Mouse (Mus musculus): Measurements from ENCODE around the gene Tcea2. TPM values are rescaled to one million over a fixed set of nuclear protein-coding genes. Genes with fewer than 3 reads are reported as not detected.

Gene Tcea2
- polyA plus RNA-seq, 1 experiment from 2014 or later: 25.6 TPM

DNA sequence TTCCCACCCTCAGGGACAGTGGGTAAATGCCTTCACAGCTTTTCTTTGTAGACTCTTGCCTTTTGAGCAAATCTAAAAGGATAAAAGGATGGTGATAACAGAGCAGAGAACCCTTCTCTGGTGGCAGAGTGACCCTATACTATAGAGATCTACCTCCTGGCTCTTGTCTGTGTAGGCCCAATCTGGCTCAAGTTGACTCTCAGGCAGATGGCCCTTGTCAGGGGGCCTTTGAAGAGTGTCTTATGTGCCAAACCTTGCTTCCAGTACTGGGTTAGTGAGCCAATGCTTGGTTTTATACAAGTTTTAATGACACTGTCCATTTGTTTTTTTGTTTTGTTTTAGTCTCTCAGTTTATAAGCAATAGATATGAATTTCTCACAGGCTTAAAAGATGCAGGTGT is 41.1 kb downstream of the Tcea2 start:
- ATAC-seq (replicated peaks; ENCODE audit: low FRiP score): no peak
- Histone ChIP-seq H3K4me1 (no peaks in the 10 kb centered on the region), H3K9me3 (replicated peaks) (no peaks in the 10 kb centered on the region), H3K36me3 (no peaks in the 10 kb centered on the region), H3K4me2 (no peak overlapping the region), H3K9ac (no peak overlapping the region), H3K27me3 (no peaks in the 10 kb centered on the region), H3K27ac (no peak overlapping the region), H3K4me3 (replicated peaks) (no peak overlapping the region)

DNA sequence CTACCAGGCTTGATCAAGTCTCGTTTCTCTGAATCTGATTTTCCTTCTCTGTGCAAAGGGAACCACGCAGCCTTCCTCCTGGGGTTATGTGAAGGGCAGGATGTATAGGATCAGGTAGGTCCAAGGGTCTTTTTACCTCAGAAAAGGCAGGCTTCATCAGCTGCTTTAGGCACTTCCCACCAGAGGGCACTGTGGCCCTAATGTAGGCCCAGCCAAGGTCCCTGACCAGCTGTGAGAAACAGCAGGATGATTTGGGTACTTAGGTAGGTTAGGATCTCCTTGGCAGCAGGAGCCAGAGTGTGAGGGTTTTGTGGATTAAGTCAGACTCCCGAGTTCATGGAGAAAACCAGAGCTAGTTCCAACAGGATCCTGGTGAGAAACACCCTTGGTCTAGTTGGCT is 42.1 kb downstream of the Tcea2 start:
- no peak overlapping the region for H3K4me2 ChIP-seq
- no peaks in the 10 kb centered on the region for H3K4me1 ChIP-seq
- H3K36me3 ChIP-seq: no peaks in the 10 kb centered on the region
- H3K9ac ChIP-seq: no peak overlapping the region
- H3K27me3 ChIP-seq: no peaks in the 10 kb centered on the region
- H3K9me3 ChIP-seq (replicated peaks): no peaks in the 10 kb centered on the region
- 0 out of 2 replicates have a peak, but pooled peaks have one; percentile 25 for ATAC-seq (replicated peaks; ENCODE audit: low FRiP score)
- no peak overlapping the region for H3K4me3 ChIP-seq (replicated peaks)
- 15% methylated on average over 3 of the region's 3 CpGs for WGBS
- H3K27ac ChIP-seq: no peak overlapping the region

DNA sequence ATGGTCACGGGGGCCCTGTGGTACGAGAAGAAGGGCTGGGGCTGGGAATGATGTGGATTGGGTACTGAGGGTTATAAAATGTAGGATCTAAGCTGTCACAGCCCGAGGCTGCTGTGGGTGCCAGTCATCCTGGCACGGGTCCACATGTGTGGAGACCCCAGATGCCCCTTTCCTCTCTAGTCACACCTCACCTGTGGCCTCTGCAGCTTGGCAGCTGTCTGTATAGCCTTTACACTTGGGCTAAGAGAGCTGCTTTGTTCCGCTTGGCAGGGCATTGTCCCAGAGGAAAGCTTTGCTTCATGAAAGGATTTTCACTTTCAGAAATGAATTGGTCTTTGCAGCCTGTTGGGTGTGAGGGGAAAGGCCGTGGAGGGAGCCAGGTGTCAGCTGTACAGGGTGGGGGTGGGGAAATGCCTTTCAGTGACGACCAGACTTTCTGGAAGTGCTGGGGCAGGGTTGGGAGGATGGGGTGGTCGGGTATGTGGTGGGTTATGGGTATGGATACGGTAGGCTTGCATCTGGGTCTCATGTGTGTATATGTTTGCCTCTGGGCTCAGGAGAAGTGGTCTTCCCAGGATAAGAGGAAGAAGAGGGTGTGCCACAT is 47.7 kb downstream of the Tcea2 start:
- no peak overlapping the region for H3K9ac ChIP-seq
- H3K4me2 ChIP-seq: no peak overlapping the region
- no peak overlapping the region for H3K27ac ChIP-seq
- no peak overlapping the region for H3K4me3 ChIP-seq (replicated peaks)
- H3K4me1 ChIP-seq: no peaks in the 10 kb centered on the region
- H3K27me3 ChIP-seq: no peaks in the 10 kb centered on the region
- ATAC-seq (replicated peaks; ENCODE audit: low FRiP score): no peak
- H3K36me3 ChIP-seq: no peaks in the 10 kb centered on the region
- H3K9me3 ChIP-seq (replicated peaks): no peaks in the 10 kb centered on the region
- 52% methylated on average over 9 of the region's 9 CpGs for WGBS

DNA sequence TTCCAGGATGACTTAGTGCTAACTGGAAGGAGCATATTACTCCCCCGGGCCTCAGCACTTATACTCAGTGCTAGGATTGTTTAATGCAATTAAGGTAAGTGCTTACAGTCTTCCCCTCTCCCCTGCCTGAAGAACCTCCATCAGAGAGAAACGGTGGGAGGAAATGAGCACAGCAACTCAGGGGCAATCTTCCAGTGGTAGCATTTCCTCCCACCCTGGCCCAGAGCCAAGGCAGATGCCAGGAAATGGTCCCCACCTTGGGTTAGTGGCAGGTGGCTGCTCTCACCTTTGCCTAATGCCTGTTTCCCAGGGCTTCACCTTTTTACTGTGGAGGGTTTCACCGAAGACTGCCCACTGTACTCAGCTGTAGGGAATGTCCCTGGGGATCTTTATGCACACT is 49.9 kb downstream of the Tcea2 start:
- Histone ChIP-seq H3K27me3 (no peaks in the 10 kb centered on the region), H3K9ac (no peak overlapping the region), H3K9me3 (replicated peaks) (no peaks in the 10 kb centered on the region), H3K4me3 (replicated peaks) (no peak overlapping the region), H3K4me1 (no peaks in the 10 kb centered on the region), H3K4me2 (no peak overlapping the region), H3K27ac (no peak overlapping the region), H3K36me3 (no peaks in the 10 kb centered on the region)
- 54% methylated on average over 3 of the region's 3 CpGs for WGBS
- no peak for ATAC-seq (replicated peaks; ENCODE audit: low FRiP score)

Other genes starting within 250 kb of the Tcea2 start
- 25.5 and 28.0 TPM in 2 replicates for gene Zbtb46, start 220.9 kb upstream of the Tcea2 start, polyA plus RNA-seq (2015; fragmentation: Nextera tagmentation; extraction: Ambion mirVana)
- 0.30 TPM in 1 of 2 replicates, not detected in the other for gene Abhd16b, start 187.1 kb upstream of the Tcea2 start, polyA plus RNA-seq (2015; fragmentation: Nextera tagmentation; extraction: Ambion mirVana)
- gene Tpd52l2, start 183.2 kb upstream of the Tcea2 start, polyA plus RNA-seq (2015; fragmentation: Nextera tagmentation; extraction: Ambion mirVana): 162 and 169 TPM in 2 replicates
- 84.4 and 88.6 TPM in 2 replicates for gene Dnajc5, start 159.8 kb upstream of the Tcea2 start, polyA plus RNA-seq (2015; fragmentation: Nextera tagmentation; extraction: Ambion mirVana)
- gene Uckl1, start 95.4 kb upstream of the Tcea2 start, polyA plus RNA-seq (2015; fragmentation: Nextera tagmentation; extraction: Ambion mirVana): 50.7 and 59.0 TPM in 2 replicates
- gene Prpf6, start 88.4 kb upstream of the Tcea2 start, polyA plus RNA-seq (2015; fragmentation: Nextera tagmentation; extraction: Ambion mirVana): 67.4 and 69.5 TPM in 2 replicates
- 43.1 and 51.6 TPM in 2 replicates for gene Zfp512b, start 87.5 kb upstream of the Tcea2 start, polyA plus RNA-seq (2015; fragmentation: Nextera tagmentation; extraction: Ambion mirVana)
- gene Samd10, start 81.1 kb upstream of the Tcea2 start, polyA plus RNA-seq (2015; fragmentation: Nextera tagmentation; extraction: Ambion mirVana): 24.6 and 26.3 TPM in 2 replicates
- 0.21 TPM in 1 of 2 replicates, not detected in the other for gene Gm29797, start 23.3 kb upstream of the Tcea2 start, polyA plus RNA-seq (2015; fragmentation: Nextera tagmentation; extraction: Ambion mirVana)
- 48.1 and 49.9 TPM in 2 replicates for gene Sox18, start 8.7 kb upstream of the Tcea2 start, polyA plus RNA-seq (2015; fragmentation: Nextera tagmentation; extraction: Ambion mirVana)
- gene Rgs19, start 13.7 kb downstream of the Tcea2 start, polyA plus RNA-seq (2015; fragmentation: Nextera tagmentation; extraction: Ambion mirVana): 56.6 and 61.7 TPM in 2 replicates
- gene Lkaaear1, start 18.1 kb downstream of the Tcea2 start, polyA plus RNA-seq (2015; fragmentation: Nextera tagmentation; extraction: Ambion mirVana): 0.22 TPM in 1 of 2 replicates, not detected in the other
- 0.36 and 1.9 TPM in 2 replicates for gene Oprl1, start 34.7 kb downstream of the Tcea2 start, polyA plus RNA-seq (2015; fragmentation: Nextera tagmentation; extraction: Ambion mirVana)
- 0.26 and 0.71 TPM in 2 replicates for gene Myt1, start 83.0 kb downstream of the Tcea2 start, polyA plus RNA-seq (2015; fragmentation: Nextera tagmentation; extraction: Ambion mirVana)
- gene Pcmtd2, start 157.5 kb downstream of the Tcea2 start, polyA plus RNA-seq (2015; fragmentation: Nextera tagmentation; extraction: Ambion mirVana): 33.6 and 36.2 TPM in 2 replicates
- 69.0 and 73.9 TPM in 2 replicates for gene Polr3k, start 184.0 kb downstream of the Tcea2 start, polyA plus RNA-seq (2015; fragmentation: Nextera tagmentation; extraction: Ambion mirVana)